Mouse (Mus musculus) E14TG2a.4 (cell line): ENCODE data around the gene Scgb1c1.

Source experiments
- CTCF ChIP-seq: conservative IDR thresholded peaks from 2 replicates; pipeline ENCODE4 v1.5.1; 2014; ENCODE audit warnings: low read length
- NANOG ChIP-seq: IDR thresholded peaks from 2 replicates; pipeline ENCODE4 v1.6.1; 2014; ENCODE audit warnings: borderline replicate concordance, low read length, mixed read lengths
- POU5F1 ChIP-seq: IDR thresholded peaks from 2 replicates; pipeline ENCODE4 v1.6.1; 2014; ENCODE audit warnings: low read length, borderline replicate concordance

- no peak for TF ChIP-seq CTCF
- no peak for TF ChIP-seq NANOG
- TF ChIP-seq POU5F1 = no peak
These were observed 28.9 kb downstream of the Scgb1c1 start for GRCm38 (mm10) chr7:140874224-140874623.
